Mouse (Mus musculus) embryo, embryonic 11 days (tissue): ENCODE measurements around the gene Atp2c1.
A peak's percentile ranks its signal among the peaks of the same experiment; 100 is the strongest.

Experiments
- DNase-seq: peaks from one replicate; pipeline ENCODE4 v3.0.0-alpha.2; 2015

The Atp2c1 gene

GRCm38 (mm10) chr9:105484338-105485084 is 42.6 kb downstream of the Atp2c1 start:
- DNase-seq, result no peak

GRCm38 (mm10) chr9:105483880-105484279 is 43.2 kb downstream of the Atp2c1 start:
- DNase-seq, result no peak

GRCm38 (mm10) chr9:105482715-105483510 is 44.2 kb downstream of the Atp2c1 start:
- no peak for DNase-seq

GRCm38 (mm10) chr9:105482070-105482469 is 45.0 kb downstream of the Atp2c1 start:
- DNase-seq, result no peak

- DNase-seq, result no peak
Observed at GRCm38 (mm10) chr9:105476134-105476533, 51.0 kb downstream of the Atp2c1 start.

- DNase-seq, result no peak
Observed at GRCm38 (mm10) chr9:105474910-105475309, 52.2 kb downstream of the Atp2c1 start.

- DNase-seq, result no peak
Observed at GRCm38 (mm10) chr9:105467787-105468186, 59.3 kb downstream of the Atp2c1 start.

- no peak for DNase-seq
Observed at GRCm38 (mm10) chr9:105461496-105461895, 65.6 kb downstream of the Atp2c1 start.

- no peak for DNase-seq
Observed at GRCm38 (mm10) chr9:105459032-105459431, 68.1 kb downstream of the Atp2c1 start.

- DNase-seq, result no peak
Observed at GRCm38 (mm10) chr9:105408549-105408948, 118.6 kb downstream of the Atp2c1 start.

GRCm38 (mm10) chr9:105395218-105395627 is 131.9 kb downstream of the Atp2c1 start, which contains the start of the genes Aste1 and Nek11:
TSS of gene Aste1 (plus strand) at chr9:105395392.
TSS of gene Nek11 (minus strand) at chr9:105395524.
- DNase-seq, result peak; percentile 98

GRCm38 (mm10) chr9:105394720-105395119 is 132.4 kb downstream of the Atp2c1 start:
- no peak for DNase-seq

GRCm38 (mm10) chr9:105390616-105391015 is 136.5 kb downstream of the Atp2c1 start:
- no peak for DNase-seq

GRCm38 (mm10) chr9:105389289-105389688 is 137.8 kb downstream of the Atp2c1 start:
- DNase-seq, result peak; percentile 65

GRCm38 (mm10) chr9:105387403-105387802 is 139.7 kb downstream of the Atp2c1 start:
- no peak for DNase-seq

GRCm38 (mm10) chr9:105379533-105380145 is 147.5 kb downstream of the Atp2c1 start:
- no peak for DNase-seq

GRCm38 (mm10) chr9:105377622-105378021 is 149.5 kb downstream of the Atp2c1 start:
- DNase-seq, result no peak

GRCm38 (mm10) chr9:105376954-105377530 is 150.1 kb downstream of the Atp2c1 start:
- no peak for DNase-seq

GRCm38 (mm10) chr9:105376411-105376810 is 150.7 kb downstream of the Atp2c1 start:
- no peak for DNase-seq

- DNase-seq, result no peak
Observed at GRCm38 (mm10) chr9:105374361-105374760, 152.8 kb downstream of the Atp2c1 start.

GRCm38 (mm10) chr9:105368605-105369004 is 158.5 kb downstream of the Atp2c1 start:
- no peak for DNase-seq

GRCm38 (mm10) chr9:105366199-105366598 is 160.9 kb downstream of the Atp2c1 start:
- DNase-seq, result no peak
